ENCODE assay signal across 8 mouse cellular contexts in the genomic region with DNA sequence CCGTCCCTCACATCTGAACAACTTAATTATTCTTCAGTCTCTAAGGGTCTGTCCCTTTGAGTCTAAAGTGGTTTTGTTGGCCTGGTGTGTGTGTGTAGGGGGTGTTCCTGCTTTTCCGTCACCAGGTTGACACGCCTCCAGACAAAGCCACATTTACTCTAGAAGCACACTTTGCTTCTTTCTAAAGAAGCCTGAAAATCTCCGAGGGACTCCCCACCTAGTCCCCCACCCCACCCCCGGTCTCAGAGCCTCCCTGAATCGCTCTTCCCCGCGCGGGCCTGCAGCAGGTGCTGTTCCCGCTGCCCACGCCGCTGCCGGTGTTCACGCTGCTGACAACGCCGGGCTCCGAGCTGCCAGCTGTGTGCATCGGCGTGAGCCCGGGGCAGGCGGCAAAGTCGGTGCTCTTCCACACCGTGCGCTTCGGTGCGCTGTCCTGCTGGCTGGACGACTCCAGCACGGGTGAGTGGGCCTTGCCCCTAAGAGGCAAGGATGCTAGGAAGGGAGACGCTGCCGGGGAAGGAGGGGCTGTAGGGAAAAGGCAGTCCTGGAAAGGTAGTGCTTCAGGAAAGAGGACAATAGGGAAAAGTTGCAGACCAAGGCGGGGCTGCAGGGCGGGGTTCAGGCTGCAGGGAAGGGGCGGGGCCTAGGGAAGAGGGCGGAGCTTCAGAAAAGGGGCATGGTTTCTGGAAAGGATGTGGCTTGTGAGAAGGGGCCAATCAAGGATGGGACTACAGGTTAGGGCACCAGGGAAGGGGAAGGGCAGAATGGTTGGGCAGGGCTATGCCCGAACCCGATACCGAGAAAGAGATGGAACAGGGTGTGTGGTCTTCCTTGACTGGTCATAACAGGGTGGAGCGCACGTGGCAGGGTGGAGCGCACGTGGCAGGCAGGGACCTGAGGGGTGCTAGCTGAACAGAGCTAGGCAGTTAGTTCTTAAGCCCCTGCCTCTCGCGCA. TPM values are rescaled to one million over a fixed set of nuclear protein-coding genes. Genes with fewer than 3 reads are reported as not detected.
DNase-seq lines count a peak whose midpoint lies in the region; ATAC-seq and TF ChIP-seq lines count a peak whose summit lies in the region.

No protein-coding gene starts in this region.

- H3K36me3 ChIP-seq in embryonic facial prominence, embryonic 15.5 days = no peaks in the 10 kb centered on the region
- no peaks in the 10 kb centered on the region for H3K36me3 ChIP-seq in heart, embryonic 15.5 days
- no peaks in the 10 kb centered on the region for H3K36me3 ChIP-seq in kidney, postnatal 0 days (ENCODE audit: insufficient read depth, low read length)

- H3K4me3 ChIP-seq in left cerebral cortex, adult 2 months = peak overlapping the region; percentile 21
- peak overlapping the region; percentile 44 for H3K4me3 ChIP-seq in embryonic facial prominence, embryonic 15.5 days (replicated peaks)
- H3K4me3 ChIP-seq in heart, embryonic 15.5 days = peak overlapping the region; percentile 49
- H3K4me3 ChIP-seq in kidney, postnatal 0 days (replicated peaks; ENCODE audit: low read depth, low read length) = peak overlapping the region; percentile 29

- no peak for TF ChIP-seq CTCF in left cerebral cortex, adult 2 months (IDR thresholded peaks at IDR 0.05)
- no peak for TF ChIP-seq CTCF in kidney, postnatal 0 days (IDR thresholded peaks at IDR 0.05; ENCODE audit: low read depth)

- 4% methylated on average over 43 of the region's 43 CpGs for WGBS in embryonic facial prominence, embryonic 15.5 days
- 6% methylated on average over 43 of the region's 43 CpGs for WGBS in heart, embryonic 15.5 days
- WGBS in kidney, postnatal 0 days = 4% methylated on average over 43 of the region's 43 CpGs

- peak overlapping the region; percentile 3 for H3K9ac ChIP-seq in embryonic facial prominence, embryonic 15.5 days
- H3K9ac ChIP-seq in heart, embryonic 15.5 days = peak overlapping the region; percentile 40
- peak overlapping the region; percentile 61 for H3K9ac ChIP-seq in kidney, postnatal 0 days (ENCODE audit: low read depth, low read length)

- peak; percentile 32 to 35 for DNase-seq in left cerebral cortex, adult 2 months (ENCODE audit: extremely low spot score in 1 of 2, low spot score in 2 of 2)
- no peak for DNase-seq in left cerebral cortex, adult 11 months (ENCODE audit: low spot score)
- peak; percentile 87 for DNase-seq in kidney, postnatal 0 days (ENCODE audit: low spot score)
- peak; percentile 86 for DNase-seq in lung, postnatal 10 days
- DNase-seq in ovary, postnatal 36 days (ENCODE audit: low spot score) = peak; percentile 63
- DNase-seq in thymus, postnatal 25 days = peak; percentile 91

- intact Hi-C loops in left cerebral cortex, adult 2 months (cut with DNase I) = no loop called here

- ATAC-seq in embryonic facial prominence, embryonic 15.5 days (ENCODE audit: insufficient number of reproducible peaks, low FRiP score, low TSS enrichment, low read depth) = peak; percentile 83
- ATAC-seq in heart, embryonic 15.5 days (replicated peaks; ENCODE audit: insufficient number of reproducible peaks, insufficient read depth, low FRiP score, low read depth) = peak; percentile 50
- peak; percentile 86 for ATAC-seq in kidney, postnatal 0 days (replicated peaks; ENCODE audit: low FRiP score, low read depth)

- H3K27ac ChIP-seq in left cerebral cortex, adult 2 months = no peak overlapping the region
- H3K27ac ChIP-seq in embryonic facial prominence, embryonic 15.5 days (replicated peaks) = 0 out of 2 replicates have a peak overlapping the region, but pooled peaks have one; percentile 41
- H3K27ac ChIP-seq in heart, embryonic 15.5 days = no peak overlapping the region
- no peak overlapping the region for H3K27ac ChIP-seq in kidney, postnatal 0 days

- no peaks in the 10 kb centered on the region for H3K27me3 ChIP-seq in embryonic facial prominence, embryonic 15.5 days
- H3K27me3 ChIP-seq in heart, embryonic 15.5 days = peaks cover 15% of the 10 kb centered on the region; the same call in 1 of the 2 replicates
- no peaks in the 10 kb centered on the region for H3K27me3 ChIP-seq in kidney, postnatal 0 days (ENCODE audit: insufficient read depth, low read length)

- H3K4me2 ChIP-seq in embryonic facial prominence, embryonic 15.5 days (replicated peaks) = peak overlapping the region; percentile 83
- H3K4me2 ChIP-seq in heart, embryonic 15.5 days = peak overlapping the region; percentile 87
- peak overlapping the region; percentile 85 for H3K4me2 ChIP-seq in kidney, postnatal 0 days (ENCODE audit: low read length)

- no peaks in the 10 kb centered on the region for H3K9me3 ChIP-seq in embryonic facial prominence, embryonic 15.5 days (replicated peaks)
- no peaks in the 10 kb centered on the region for H3K9me3 ChIP-seq in heart, embryonic 15.5 days (replicated peaks)
- no peaks in the 10 kb centered on the region for H3K9me3 ChIP-seq in kidney, postnatal 0 days (replicated peaks; ENCODE audit: low read length)

- H3K4me1 ChIP-seq in embryonic facial prominence, embryonic 15.5 days = peaks cover 10% of the 10 kb centered on the region
- H3K4me1 ChIP-seq in heart, embryonic 15.5 days (replicated peaks) = peaks cover 9% of the 10 kb centered on the region
- H3K4me1 ChIP-seq in kidney, postnatal 0 days (replicated peaks; ENCODE audit: insufficient read depth, low read length) = peaks cover 5% of the 10 kb centered on the region; the same call in 1 of the 2 replicates

RNA-seq across cellular contexts. Expression of gene Map4k1, which starts 19.1 kb away (rescaled TPM):
- 1 to 10 TPM; 1.8 to 2.3 TPM for total RNA-seq in left cerebral cortex, adult 2 months (2021)
- polyA plus RNA-seq in embryonic facial prominence, embryonic 15.5 days (2015; fragmentation: Nextera tagmentation; extraction: Ambion mirVana) = 7.5 and 7.7 TPM in 2 replicates
- 2.8 and 7.6 TPM in 2 replicates for polyA plus RNA-seq in heart, embryonic 15.5 days (2015; fragmentation: Nextera tagmentation; extraction: Ambion mirVana)
- polyA plus RNA-seq in kidney, postnatal 0 days (2015; fragmentation: Nextera tagmentation; extraction: Ambion mirVana) = 7.6 and 9.5 TPM in 2 replicates

RNA-seq across cellular contexts. Expression of gene Eif3k, which starts 19.3 kb away (rescaled TPM):
- 100 to 1,000 TPM; 179 to 192 TPM for total RNA-seq in left cerebral cortex, adult 2 months (2021)
- 403 and 405 TPM in 2 replicates for polyA plus RNA-seq in embryonic facial prominence, embryonic 15.5 days (2015; fragmentation: Nextera tagmentation; extraction: Ambion mirVana)
- polyA plus RNA-seq in heart, embryonic 15.5 days (2015; fragmentation: Nextera tagmentation; extraction: Ambion mirVana) = 239 and 261 TPM in 2 replicates
- 467 and 479 TPM in 2 replicates for polyA plus RNA-seq in kidney, postnatal 0 days (2015; fragmentation: Nextera tagmentation; extraction: Ambion mirVana)

RNA-seq across cellular contexts. Expression of gene Actn4, which starts 38.8 kb away (rescaled TPM):
- 100 to 1,000 TPM; 196 to 199 TPM for total RNA-seq in left cerebral cortex, adult 2 months (2021)
- polyA plus RNA-seq in embryonic facial prominence, embryonic 15.5 days (2015; fragmentation: Nextera tagmentation; extraction: Ambion mirVana) = 321 and 328 TPM in 2 replicates
- polyA plus RNA-seq in heart, embryonic 15.5 days (2015; fragmentation: Nextera tagmentation; extraction: Ambion mirVana) = 236 and 281 TPM in 2 replicates
- polyA plus RNA-seq in kidney, postnatal 0 days (2015; fragmentation: Nextera tagmentation; extraction: Ambion mirVana) = 255 and 280 TPM in 2 replicates

Comparison
In these comparisons a context has a peak if more than half of its experiments do, and no peak if none do; other contexts are left out.
1. H3K9ac ChIP-seq: peak in every context shown above with its lines; median percentile 61 in kidney, postnatal 0 days; 40 in heart, embryonic 15.5 days; 3 in embryonic facial prominence, embryonic 15.5 days.